Mouse (Mus musculus) intestine, postnatal 0 days (tissue): ENCODE data around the gene Phtf1. TPM values are rescaled to one million over a fixed set of nuclear protein-coding genes. Genes with fewer than 3 reads are reported as not detected.

ENCODE experiments used
- ATAC-seq: fragments of 200-750 bp; cut with Nextera tagmentation; 2 replicates; pipeline ENCODE4 v1.8.0; 2017; ENCODE audit warnings: mild to moderate bottlenecking, moderate TSS enrichment, moderate library complexity
- H3K27ac ChIP-seq: fragments of 300-500 bp; sonication (generic); 2 replicates; pipeline ENCODE4 v1.5.1; 2014; ENCODE audit warnings: mild to moderate bottlenecking, low read depth, low read length, moderate library complexity
- H3K27me3 ChIP-seq: fragments of 300-500 bp; sonication (generic); replicated peaks from 2 replicates; pipeline ENCODE4 v1.6.1; 2014; ENCODE audit warnings: low read length, mixed read lengths; ENCODE audit not compliant: control insufficient read depth, insufficient read depth
- H3K36me3 ChIP-seq: fragments of 300-500 bp; sonication (generic); 2 replicates; pipeline ENCODE4 v1.6.1; 2014; ENCODE audit warnings: mild to moderate bottlenecking, moderate library complexity; ENCODE audit not compliant: control insufficient read depth, insufficient read depth
- H3K4me1 ChIP-seq: fragments of 300-500 bp; sonication (generic); replicated peaks from 2 replicates; pipeline ENCODE4 v1.6.1; 2014; ENCODE audit warnings: antibody characterized with exemption, low read length, mixed read lengths; ENCODE audit not compliant: control insufficient read depth, insufficient read depth
- H3K4me2 ChIP-seq: fragments of 300-500 bp; sonication (generic); replicated peaks from 2 replicates; pipeline ENCODE4 v1.6.1; 2014; ENCODE audit warnings: low read depth, mild to moderate bottlenecking, moderate library complexity
- H3K4me3 ChIP-seq: fragments of 300-500 bp; sonication (generic); 2 replicates; pipeline ENCODE4 v1.5.1; 2014; ENCODE audit warnings: low read depth, low read length
- H3K9ac ChIP-seq: fragments of 300-500 bp; sonication (generic); 2 replicates; pipeline ENCODE4 v1.6.1; 2014; ENCODE audit warnings: mild to moderate bottlenecking, low read depth, low read length
- H3K9me3 ChIP-seq: fragments of 300-500 bp; sonication (generic); 2 replicates; pipeline ENCODE4 v1.6.1; 2016; ENCODE audit warnings: mixed run types; ENCODE audit not compliant: control insufficient read depth
- CTCF ChIP-seq: sonication (generic); IDR thresholded peaks from 2 replicates; pipeline ENCODE4 v1.5.1; 2016; ENCODE audit warnings: low read depth, mild to moderate bottlenecking, control low read depth, antibody characterized with exemption, moderate library complexity
- WGBS: fragments of 180-500 bp; shearing (Covaris S2); extraction: QIAGEN DNeasy Blood & Tissue Kit; methylation state at CpG from one replicate; pipeline ENCODE4 v1.1.7; 2014; 5-methylcytosine and 5-hydroxymethylcytosine counted together
- polyA plus RNA-seq: library from polyadenylated mRNA; unstranded; fragments of >200 nt; fragmentation: Nextera tagmentation; extraction: Ambion mirVana; gene quantifications from 2 replicates; pipeline ENCODE4 v1.2.1, GENCODE M21; 2015

Gene Phtf1
- polyA plus RNA-seq, 1 experiment from 2014 or later, result 7.1 TPM

- H3K4me1 ChIP-seq, result no peaks in the 10 kb centered on the region
- no peak for ATAC-seq
- H3K9ac ChIP-seq, result no peak overlapping the region
- no peak overlapping the region for H3K27ac ChIP-seq
- TF ChIP-seq CTCF, result no peak
- no peak overlapping the region for H3K4me3 ChIP-seq
- H3K27me3 ChIP-seq, result no peaks in the 10 kb centered on the region
- no peak overlapping the region for H3K4me2 ChIP-seq
- peaks cover 33% of the 10 kb centered on the region for H3K36me3 ChIP-seq
- no peaks in the 10 kb centered on the region for H3K9me3 ChIP-seq
- WGBS, result 94% methylated on average over 1 of the region's 1 CpGs
These were observed 64.8 kb downstream of the Phtf1 start for GRCm38 (mm10) chr3:104032747-104033146.

GRCm38 (mm10) chr3:104059001-104059622, 91.2 kb downstream of the Phtf1 start:
- no peak for TF ChIP-seq CTCF
- H3K9me3 ChIP-seq, result no peaks in the 10 kb centered on the region
- ATAC-seq, result no peak
- no peaks in the 10 kb centered on the region for H3K27me3 ChIP-seq
- H3K4me3 ChIP-seq, result no peak overlapping the region
- no peak overlapping the region for H3K9ac ChIP-seq
- 80% methylated on average over 6 of the region's 6 CpGs for WGBS
- H3K4me2 ChIP-seq, result no peak overlapping the region
- H3K36me3 ChIP-seq, result 0 out of 2 replicates have a peak, but pooled peaks cover 5% of the 10 kb centered on the region
- H3K4me1 ChIP-seq, result no peaks in the 10 kb centered on the region
- H3K27ac ChIP-seq, result no peak overlapping the region

- Histone ChIP-seq H3K4me2 (no peak overlapping the region), H3K9ac (no peak overlapping the region), H3K27ac (no peak overlapping the region), H3K4me3 (no peak overlapping the region), H3K4me1 (no peaks in the 10 kb centered on the region), H3K27me3 (no peaks in the 10 kb centered on the region), H3K36me3 (peaks cover 9% of the 10 kb centered on the region; the same call in 1 of the 2 replicates), H3K9me3 (no peaks in the 10 kb centered on the region)
- no peak for ATAC-seq
- TF ChIP-seq CTCF, result no peak
These were observed 101.5 kb downstream of the Phtf1 start for GRCm38 (mm10) chr3:104069395-104069794.

Other genes with a start within 250 kb of the Phtf1 start
- gene Olfml3, start 230.1 kb upstream of the Phtf1 start, polyA plus RNA-seq, result 11.5 and 13.1 TPM in 2 replicates
- gene Gm10964, start 228.7 kb upstream of the Phtf1 start, polyA plus RNA-seq, result not detected in 2 replicates
- 6.6 and 7.1 TPM in 2 replicates for gene Hipk1, start 176.5 kb upstream of the Phtf1 start, polyA plus RNA-seq
- 10.2 and 13.3 TPM in 2 replicates for gene Dclre1b, start 158.7 kb upstream of the Phtf1 start, polyA plus RNA-seq
- gene Ap4b1, start 158.6 kb upstream of the Phtf1 start, polyA plus RNA-seq, result 12.6 and 12.9 TPM in 2 replicates
- 0.18 TPM in 1 of 2 replicates, not detected in the other for gene Gm43064, start 158.5 kb upstream of the Phtf1 start, polyA plus RNA-seq
- gene Bcl2l15, start 135.5 kb upstream of the Phtf1 start, polyA plus RNA-seq, result 27.1 and 31.6 TPM in 2 replicates
- gene Ptpn22, start 108.3 kb upstream of the Phtf1 start, polyA plus RNA-seq, result 1.5 TPM in 2 replicates
- 5.3 and 5.5 TPM in 2 replicates for gene Rsbn1, start 54.0 kb upstream of the Phtf1 start, polyA plus RNA-seq